Mouse (Mus musculus) adrenal gland, adult 8-10 months (tissue): ENCODE measurements around the gene Gpr132. TPM values are rescaled to one million over a fixed set of nuclear protein-coding genes. Genes with fewer than 3 reads are reported as not detected.

Source experiments
- DNase-seq: peaks from one replicate; pipeline ENCODE4 v3.0.0; 2022
- total RNA-seq, 4 experiments: library from RNA; stranded (reverse); gene quantifications; 2 replicates each; pipeline ENCODE4 v1.2.4; 2022

Gpr132 gene
- total RNA-seq, 4 experiments from 2014 or later: 0.42 to 0.80 (median 0.56) TPM

DNA sequence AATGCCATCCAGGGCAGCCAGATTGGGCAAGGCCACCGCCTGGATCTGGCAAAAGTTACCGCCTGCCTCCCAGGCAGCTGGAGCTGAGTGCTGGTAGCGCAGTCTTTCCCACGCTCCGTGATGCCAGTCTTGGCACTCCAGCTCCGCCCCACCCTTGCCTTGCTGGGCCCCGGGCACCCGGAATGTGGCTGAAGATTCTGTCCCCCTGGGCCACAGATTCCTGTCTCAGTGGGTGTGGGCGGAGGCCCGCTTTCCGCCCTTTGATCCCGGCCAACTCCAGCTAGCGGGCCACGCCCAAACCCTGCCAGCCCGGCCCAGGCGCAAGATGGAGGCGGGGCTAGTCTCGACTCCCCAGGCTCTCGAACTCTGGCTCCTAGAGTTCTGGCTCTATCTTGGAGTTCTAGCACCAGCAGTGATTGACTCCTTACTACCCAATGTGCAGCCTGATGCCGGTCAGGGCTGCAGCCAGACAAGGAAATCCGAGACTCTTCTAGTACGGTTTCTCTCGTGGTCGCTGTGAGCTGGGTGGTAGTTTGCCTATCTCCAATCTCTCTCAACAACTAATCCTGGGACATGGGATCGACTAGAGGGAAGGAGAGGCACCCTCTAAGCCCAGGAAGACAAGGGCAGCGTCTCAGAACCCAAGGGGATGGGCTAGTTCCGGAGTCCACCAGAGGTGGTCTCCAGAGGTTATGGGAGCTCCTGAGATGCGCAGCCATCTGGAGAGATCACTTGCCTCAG is 8.5 kb upstream of the Gpr132 start:
- DNase-seq: peak; percentile 47

- DNase-seq: peak; percentile 79
Measured at GRCm38 (mm10) chr12:112875225-112876013, 7.4 kb upstream of the Gpr132 start.

- no peak for DNase-seq
Measured at GRCm38 (mm10) chr12:112874199-112874598, 6.2 kb upstream of the Gpr132 start.

DNA sequence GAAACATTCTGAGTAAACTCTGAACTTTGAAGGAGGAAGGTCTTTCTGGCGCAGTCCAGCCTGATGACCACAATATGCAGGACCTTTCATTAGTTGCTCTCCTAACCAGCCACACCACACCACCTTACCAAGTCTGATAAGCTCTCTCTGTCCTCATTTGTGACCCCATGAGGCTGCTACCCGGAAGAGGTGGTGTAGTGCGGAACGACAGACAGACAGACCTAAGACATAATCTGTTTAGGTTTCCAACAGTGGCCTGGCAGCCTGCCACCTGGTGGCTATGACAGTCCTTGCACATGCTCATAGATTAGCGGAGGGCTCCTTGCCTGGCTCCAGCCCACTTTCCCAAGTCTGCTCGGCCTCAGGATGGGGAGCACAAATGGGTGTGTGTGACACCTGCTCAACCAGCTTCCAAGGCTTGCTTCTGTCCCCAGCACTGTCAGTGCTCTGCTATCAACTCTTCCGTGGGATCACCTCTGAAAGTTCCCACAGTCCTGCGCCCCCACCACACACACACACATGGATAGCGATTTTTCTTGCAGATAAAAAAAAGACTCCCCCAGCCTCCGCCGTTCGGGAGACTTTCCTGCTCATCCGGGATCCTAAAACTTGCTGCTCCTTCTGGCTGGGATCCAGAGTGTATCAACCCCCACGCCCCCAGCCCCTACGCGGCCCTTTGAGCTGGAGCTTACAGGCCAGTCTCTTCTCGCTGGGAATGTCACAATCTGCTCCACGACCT is 5.6 kb upstream of the Gpr132 start:
- DNase-seq: no peak

DNA sequence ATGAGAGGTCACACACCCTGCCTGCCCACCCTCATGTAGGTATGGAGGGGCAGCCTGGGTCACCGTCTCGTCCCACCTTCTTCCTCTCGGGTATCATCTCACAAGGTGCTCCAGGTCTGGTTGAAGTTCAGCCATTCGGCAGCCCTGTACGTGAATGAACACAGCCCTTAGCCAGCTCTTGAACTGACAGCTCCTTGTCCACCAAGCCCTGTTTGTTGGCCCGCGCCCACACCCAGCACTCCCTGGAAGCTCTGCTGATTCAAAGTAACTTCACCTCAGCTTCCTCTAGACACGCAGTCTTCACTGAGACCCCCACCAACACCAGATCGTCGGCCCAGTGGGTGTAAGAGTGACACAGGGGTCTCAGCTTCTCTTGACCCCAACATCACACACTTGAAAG is 5.0 kb upstream of the Gpr132 start:
- DNase-seq: no peak

DNA sequence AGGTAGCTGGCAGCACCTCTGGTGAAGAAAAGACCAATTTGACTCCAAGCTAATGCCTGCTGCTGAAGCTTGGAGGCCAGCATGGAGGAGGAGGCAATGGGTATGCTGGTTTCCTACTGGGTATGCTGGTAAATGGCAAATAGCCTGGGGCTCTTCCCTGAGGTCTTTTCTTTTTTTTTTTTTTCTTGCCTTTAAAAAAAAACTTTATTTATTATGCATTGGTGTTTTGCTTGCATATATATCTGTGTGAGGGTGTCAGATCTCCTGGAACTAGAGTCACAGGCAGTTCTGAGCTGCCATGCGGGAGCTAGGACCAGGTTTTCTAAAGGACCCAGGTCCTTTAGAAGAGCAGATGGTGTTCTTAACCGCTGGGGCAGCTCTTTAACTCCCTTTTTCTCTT is 3.2 kb upstream of the Gpr132 start:
- DNase-seq: no peak

- no peak for DNase-seq
Measured at GRCm38 (mm10) chr12:112870775-112871174, 2.7 kb upstream of the Gpr132 start.

GRCm38 (mm10) chr12:112869783-112870204 is 1.8 kb upstream of the Gpr132 start:
- DNase-seq: no peak

DNA sequence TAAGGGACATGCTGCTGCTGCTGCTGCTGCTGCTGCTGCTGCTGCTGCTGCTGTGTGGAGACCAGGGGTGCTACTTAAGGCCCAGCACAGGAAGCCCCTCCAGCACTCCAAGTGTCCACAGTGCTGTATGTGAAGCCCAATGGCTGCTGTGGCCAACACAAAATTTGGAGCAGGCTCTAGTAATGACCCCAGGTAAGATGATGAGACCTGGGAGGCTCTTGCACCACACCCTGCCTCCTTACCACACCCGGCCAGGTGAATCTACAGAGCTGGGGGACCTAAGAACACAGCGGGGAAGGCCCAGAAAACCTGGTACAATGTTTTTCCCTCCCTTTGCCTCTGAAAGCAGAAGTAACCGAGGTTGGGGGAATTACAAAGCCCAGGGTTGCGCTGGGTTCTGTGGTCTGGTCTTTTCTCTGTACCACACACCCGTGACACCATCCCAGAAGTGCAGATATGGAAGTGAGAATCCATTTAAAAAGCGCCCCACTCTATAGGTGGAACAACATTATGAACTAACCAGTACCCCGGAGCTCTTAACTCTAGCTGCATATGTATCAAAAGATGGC is 838 bp downstream of the Gpr132 start:
- DNase-seq: no peak

DNA sequence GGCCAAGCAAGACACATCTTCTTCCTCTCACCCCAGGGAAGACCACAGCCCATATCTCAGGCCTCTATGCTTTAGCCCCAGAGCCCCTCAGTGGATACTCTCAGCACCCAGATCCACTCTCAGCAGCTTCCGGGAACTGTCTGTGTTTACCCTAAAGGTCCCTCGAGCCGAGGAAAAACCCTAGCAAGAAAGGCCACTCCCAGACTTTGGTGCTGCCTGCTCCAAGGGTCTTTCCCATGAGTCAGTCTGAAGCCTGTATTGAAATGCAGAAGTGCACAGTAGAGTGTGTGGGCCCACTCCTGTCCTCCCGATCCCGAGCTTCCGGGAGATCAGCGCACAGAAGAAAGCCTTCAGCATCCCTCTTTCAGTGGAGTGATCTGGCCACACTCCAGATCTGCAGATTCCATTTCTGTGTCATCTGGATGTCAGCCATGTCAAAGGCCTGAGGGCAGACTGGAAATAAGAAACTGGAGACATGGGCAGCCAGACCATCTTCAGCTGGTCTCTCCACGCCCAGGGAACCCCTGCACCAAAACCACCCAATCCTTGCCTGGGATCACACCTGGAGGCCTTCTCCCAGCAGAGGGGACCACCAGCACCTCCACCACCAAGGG is 1.5 kb downstream of the Gpr132 start:
- DNase-seq: no peak

GRCm38 (mm10) chr12:112864804-112865203 is 3.2 kb downstream of the Gpr132 start:
- no peak for DNase-seq

- no peak for DNase-seq
Measured at GRCm38 (mm10) chr12:112861911-112862321, 6.1 kb downstream of the Gpr132 start.

DNA sequence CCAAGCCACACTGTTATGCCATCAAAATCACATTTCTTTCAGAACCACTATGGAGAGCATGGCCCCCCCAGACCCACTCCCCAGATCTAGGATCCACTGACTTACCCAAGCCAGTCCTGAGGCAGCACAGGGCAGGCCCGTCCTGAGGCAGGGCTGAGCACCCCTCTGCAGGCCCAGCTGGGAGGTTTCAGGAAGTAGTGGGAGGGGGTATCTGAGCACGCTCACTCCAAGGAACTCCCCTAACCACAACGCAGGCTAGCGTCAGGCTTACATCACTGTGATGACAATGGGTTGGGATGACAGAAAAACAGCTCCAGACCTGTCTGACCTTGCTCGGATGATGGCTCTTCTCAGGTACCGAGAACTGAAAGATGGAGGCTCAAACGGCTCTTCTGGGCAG is 7.3 kb downstream of the Gpr132 start:
- no peak for DNase-seq

GRCm38 (mm10) chr12:112859930-112860329 is 8.1 kb downstream of the Gpr132 start:
- no peak for DNase-seq

- no peak for DNase-seq
Measured at GRCm38 (mm10) chr12:112858581-112859336, 9.3 kb downstream of the Gpr132 start.

GRCm38 (mm10) chr12:112857021-112857925 is 10.8 kb downstream of the Gpr132 start:
- no peak for DNase-seq

DNA sequence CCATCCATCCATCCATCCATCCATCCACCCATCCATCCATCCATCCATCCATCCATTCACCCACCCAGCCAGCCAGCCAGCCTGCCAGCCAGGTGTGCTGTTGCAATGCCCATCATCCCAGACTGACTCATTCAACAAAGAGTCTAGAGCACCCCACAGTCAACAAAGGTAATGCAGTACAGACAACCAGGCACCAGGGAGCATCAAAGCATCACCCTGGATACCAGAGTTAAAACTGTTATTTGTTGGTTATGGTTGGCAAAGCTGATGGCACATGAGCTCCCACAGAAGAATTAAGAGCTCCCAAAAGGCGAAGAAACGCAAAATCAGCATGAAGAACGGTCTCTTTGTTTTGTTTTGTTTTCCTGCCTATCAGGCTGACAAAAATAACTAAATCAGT is 11.7 kb downstream of the Gpr132 start:
- no peak for DNase-seq

DNA sequence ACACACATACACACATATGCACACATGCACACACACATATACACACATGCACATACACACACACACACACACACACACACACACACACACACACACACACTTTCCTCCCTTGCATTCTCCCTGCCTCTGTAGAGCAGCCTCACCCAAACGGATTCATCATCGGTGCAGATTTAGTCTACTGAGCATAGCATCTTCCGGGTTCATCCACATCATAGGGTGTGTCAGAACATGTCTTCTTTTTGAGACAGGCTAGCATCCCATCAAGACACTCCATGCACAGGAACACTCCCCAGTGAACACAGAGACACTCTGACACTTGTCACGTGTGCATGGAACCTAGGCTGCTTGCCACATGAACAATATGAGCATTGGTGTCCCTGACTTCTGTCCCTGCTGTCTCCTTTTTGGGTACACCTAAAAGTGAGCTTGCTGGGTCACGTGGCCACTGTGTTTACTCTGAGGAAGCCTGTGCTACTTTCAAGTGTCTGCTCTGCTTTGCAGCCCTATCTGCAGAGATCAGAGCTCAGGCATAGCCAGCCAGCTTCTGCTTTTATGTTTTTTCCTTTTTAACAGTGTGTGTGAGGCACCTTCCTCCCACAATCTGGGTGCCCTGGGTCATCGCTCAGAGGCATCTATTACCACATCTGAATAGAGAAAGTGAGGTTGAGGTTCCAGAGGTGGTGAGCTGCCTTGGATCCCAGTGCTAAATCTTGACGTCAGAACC is 13.3 kb downstream of the Gpr132 start:
- DNase-seq: no peak

DNA sequence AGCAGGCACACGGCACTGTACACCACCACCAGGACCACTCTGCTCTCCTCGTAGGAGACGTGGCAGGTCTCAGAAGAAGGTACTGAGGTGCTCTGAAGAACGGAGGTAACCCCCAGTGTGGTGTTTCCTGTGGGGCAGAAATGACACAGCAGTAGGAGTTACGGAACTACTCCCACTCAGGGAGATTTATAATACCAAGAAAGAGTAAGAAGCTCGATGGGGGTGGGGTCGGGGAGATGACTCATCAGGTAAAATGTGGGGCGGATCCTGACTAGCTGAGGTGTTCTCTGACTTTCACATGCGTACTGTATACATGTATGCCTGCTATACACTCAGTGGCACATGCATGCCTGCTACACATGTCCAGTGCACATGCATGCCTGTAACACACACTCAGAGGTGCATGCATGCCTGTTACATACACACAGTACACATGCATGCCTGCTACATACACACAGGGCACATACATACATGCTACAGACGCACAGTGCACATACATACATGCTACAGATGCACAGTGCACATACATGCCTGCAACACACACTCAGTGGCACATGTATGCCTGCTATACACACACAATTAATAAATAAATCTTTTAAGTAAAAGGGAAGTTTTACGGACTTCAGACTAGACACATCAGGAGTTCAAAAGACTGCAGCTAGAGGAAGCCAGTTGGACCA is 14.8 kb downstream of the Gpr132 start:
- no peak for DNase-seq
